Mouse (Mus musculus): ENCODE measurements around the gene Nop14. TPM values are rescaled to one million over a fixed set of nuclear protein-coding genes. Genes with fewer than 3 reads are reported as not detected.

Nop14 gene
- 10 to 100 TPM; 10.8 to 17.1 TPM for total RNA-seq (2021)
- long read RNA-seq, experiment 1, transcript Nop14-201 (18 exons, 2,702 nt), result major isoform, 10 of 17 reads
- long read RNA-seq, experiment 1, partial matches to known transcripts, result 5 of 17 reads
- long read RNA-seq, experiment 1, other reads (novel, unspliced or antisense), result 2 of 17 reads
- long read RNA-seq, experiment 2, transcript Nop14-201 (18 exons, 2,702 nt), result major isoform, 7 of 17 reads
- long read RNA-seq, experiment 2, partial matches to known transcripts, result 9 of 17 reads
- long read RNA-seq, experiment 2, other reads (novel, unspliced or antisense), result 1 of 17 reads

- intact Hi-C loops (cut with DNase I), result no loop called here
- peak; percentile 98 to 99 for DNase-seq
Measured at GRCm38 (mm10) chr5:34659686-34660590, at the start of gene Nop14, which contains the start of gene Grk4. Nop14 (minus strand) TSS chr5:34660148. Grk4 (plus strand) TSS chr5:34660379.

GRCm38 (mm10) chr5:34708436-34708835, 48.5 kb upstream of the Nop14 start:
- intact Hi-C loops (cut with DNase I), result no loop called here
- no peak for DNase-seq

GRCm38 (mm10) chr5:34695521-34695920, 35.6 kb upstream of the Nop14 start:
- intact Hi-C loops (cut with DNase I), result no loop called here
- no peak for DNase-seq

- intact Hi-C loops (cut with DNase I), result no loop called here
Measured at GRCm38 (mm10) chr5:34692782-34693181, 32.8 kb upstream of the Nop14 start.

GRCm38 (mm10) chr5:34689868-34690267, 29.9 kb upstream of the Nop14 start:
- intact Hi-C loops (cut with DNase I), result no loop called here
- no peak for DNase-seq

More at GRCm38 (mm10) chr5:34692782-34693181, 32.8 kb upstream of the Nop14 start:
- no peak for DNase-seq

- intact Hi-C loops (cut with DNase I), result no loop called here
- DNase-seq, result no peak
Measured at GRCm38 (mm10) chr5:34670280-34670679, 10.3 kb upstream of the Nop14 start.

- intact Hi-C loops (cut with DNase I), result no loop called here
- no peak for DNase-seq
Measured at GRCm38 (mm10) chr5:34669493-34669892, 9.5 kb upstream of the Nop14 start.

GRCm38 (mm10) chr5:34663231-34663630, 3.3 kb upstream of the Nop14 start:
- DNase-seq, result no peak
- intact Hi-C loops (cut with DNase I), result no loop called here

- intact Hi-C loops (cut with DNase I), result no loop called here
- DNase-seq, result no peak
Measured at GRCm38 (mm10) chr5:34661909-34662308, 2.0 kb upstream of the Nop14 start.

GRCm38 (mm10) chr5:34660591-34661130, 713 bp upstream of the Nop14 start:
- no peak for DNase-seq
- intact Hi-C loops (cut with DNase I), result no loop called here

GRCm38 (mm10) chr5:34657556-34657955, 2.4 kb downstream of the Nop14 start:
- intact Hi-C loops (cut with DNase I), result no loop called here
- DNase-seq, result no peak

- intact Hi-C loops (cut with DNase I), result no loop called here
- no peak for DNase-seq
Measured at GRCm38 (mm10) chr5:34654881-34655280, 5.1 kb downstream of the Nop14 start.

GRCm38 (mm10) chr5:34652961-34653360, 7.0 kb downstream of the Nop14 start:
- no peak for DNase-seq
- intact Hi-C loops (cut with DNase I), result no loop called here

- intact Hi-C loops (cut with DNase I), result loop anchor here (10.0 kb wide), 1 partner anchor 463 kb away; the partner anchor contains the start of gene Mxd4
- DNase-seq, result peak; percentile 40 to 57
Measured at GRCm38 (mm10) chr5:34647581-34647980, 12.4 kb downstream of the Nop14 start.

- DNase-seq, result peak in 1 of 2 experiments; percentile 19
- intact Hi-C loops (cut with DNase I), result loop anchor here (10.0 kb wide), 1 partner anchor 458 kb away; the partner anchor contains the start of gene Mxd4
Measured at GRCm38 (mm10) chr5:34642932-34643331, 17.0 kb downstream of the Nop14 start.

GRCm38 (mm10) chr5:34641991-34642390, 18.0 kb downstream of the Nop14 start:
- intact Hi-C loops (cut with DNase I), result loop anchor here (10.0 kb wide), 1 partner anchor 457 kb away; the partner anchor contains the start of gene Mxd4
- no peak for DNase-seq

- DNase-seq, result no peak
- intact Hi-C loops (cut with DNase I), result loop anchor here (5.0 kb wide), 2 partner anchors 90 to 115 kb away; no protein-coding TSS in a partner anchor
Measured at GRCm38 (mm10) chr5:34637591-34638156, 22.3 kb downstream of the Nop14 start.

- peak; percentile 63 to 77 for DNase-seq
- intact Hi-C loops (cut with DNase I), result loop anchor here (5.0 kb wide), 2 partner anchors 89 to 114 kb away; no protein-coding TSS in a partner anchor
Measured at GRCm38 (mm10) chr5:34636481-34637287, 23.3 kb downstream of the Nop14 start, which contains the start of gene Mfsd10. Mfsd10 (minus strand) TSS chr5:34637212.

- no peak for DNase-seq
- intact Hi-C loops (cut with DNase I), result loop anchor here (5.0 kb wide), 2 partner anchors 88 to 113 kb away; no protein-coding TSS in a partner anchor
Measured at GRCm38 (mm10) chr5:34635665-34636192, 24.2 kb downstream of the Nop14 start.
